In genomic region chr1:90290428-90291197, GRCm38 (mm10) we compare ENCODE assay signal across 14 mouse cellular contexts.
DNase-seq lines count a peak whose midpoint lies in the region; ATAC-seq and TF ChIP-seq lines count a peak whose summit lies in the region.
"Had no signal": no experiment of that assay in that cellular context is flagged by ENCODE, and none has a peak within 500 bp of the region (broad histone marks: within the 10 kb centered on the region; RNA-seq: fewer than 3 reads in every experiment).

No protein-coding gene starts in this region.

- WGBS in kidney, postnatal 0 days: 62% methylated on average over 7 of the region's 7 CpGs
- 70% methylated on average over 7 of the region's 7 CpGs for WGBS in limb, embryonic 10.5 days
- WGBS in midbrain, postnatal 0 days: 18% methylated on average over 7 of the region's 7 CpGs
- 58% methylated on average over 7 of the region's 7 CpGs for WGBS in kidney, embryonic 15.5 days

- TF ChIP-seq CTCF in kidney, postnatal 0 days (IDR thresholded peaks at IDR 0.05; ENCODE audit: low read depth): no peak
- no peak for TF ChIP-seq CTCF in midbrain, postnatal 0 days (IDR thresholded peaks at IDR 0.05)

- H3K27me3 ChIP-seq in erythroblast, embryonic 14.5 days (ENCODE audit: control insufficient read depth): peaks cover 25% of the 10 kb centered on the region
- no peaks in the 10 kb centered on the region for H3K27me3 ChIP-seq in kidney, postnatal 0 days (ENCODE audit: insufficient read depth, low read length)
- peaks cover 39% of the 10 kb centered on the region for H3K27me3 ChIP-seq in limb, embryonic 10.5 days (ENCODE audit: low read depth, poor library complexity, severe bottlenecking)
- no peaks in the 10 kb centered on the region for H3K27me3 ChIP-seq in midbrain, postnatal 0 days (ENCODE audit: insufficient read depth, low read length)
- H3K27me3 ChIP-seq in kidney, embryonic 15.5 days: 0 out of 2 replicates have a peak, but pooled peaks cover 3% of the 10 kb centered on the region
- H3K27me3 ChIP-seq: embryonic facial prominence, embryonic 13.5 days had no signal

- no peaks in the 10 kb centered on the region; the same call in 1 of the 2 replicates for H3K36me3 ChIP-seq in erythroblast, embryonic 14.5 days (ENCODE audit: control insufficient read depth)
- H3K36me3 ChIP-seq in kidney, postnatal 0 days (ENCODE audit: insufficient read depth, low read length): no peaks in the 10 kb centered on the region
- H3K36me3 ChIP-seq in limb, embryonic 10.5 days: no peaks in the 10 kb centered on the region
- no peaks in the 10 kb centered on the region for H3K36me3 ChIP-seq in midbrain, postnatal 0 days (ENCODE audit: insufficient read depth, low read length)
- H3K36me3 ChIP-seq in kidney, embryonic 15.5 days: no peaks in the 10 kb centered on the region
- H3K36me3 ChIP-seq: embryonic facial prominence, embryonic 13.5 days; G1E; limb, embryonic 12.5 days had no signal

- ATAC-seq in erythroblast, adult 5-6 weeks (replicated peaks; ENCODE audit: low FRiP score, poor library complexity, severe bottlenecking): no peak
- no peak for ATAC-seq in kidney, postnatal 0 days (replicated peaks; ENCODE audit: low FRiP score, low read depth)
- ATAC-seq in midbrain, postnatal 0 days (ENCODE audit: low FRiP score): peak; percentile 58; the same call in 1 of the 2 replicates
- ATAC-seq in kidney, embryonic 15.5 days (replicated peaks; ENCODE audit: low FRiP score): no peak

- no peaks in the 10 kb centered on the region for H3K9me3 ChIP-seq in erythroblast, embryonic 14.5 days (ENCODE audit: control insufficient read depth, low read length)
- no peaks in the 10 kb centered on the region for H3K9me3 ChIP-seq in kidney, postnatal 0 days (replicated peaks; ENCODE audit: low read length)
- H3K9me3 ChIP-seq in limb, embryonic 10.5 days (replicated peaks): no peaks in the 10 kb centered on the region
- H3K9me3 ChIP-seq in midbrain, postnatal 0 days (ENCODE audit: low read length): no peaks in the 10 kb centered on the region
- no peaks in the 10 kb centered on the region for H3K9me3 ChIP-seq in kidney, embryonic 15.5 days (replicated peaks)
- H3K9me3 ChIP-seq: embryonic facial prominence, embryonic 13.5 days; limb, embryonic 12.5 days had no signal

- no peak overlapping the region for H3K4me2 ChIP-seq in kidney, postnatal 0 days (ENCODE audit: low read length)
- no peak overlapping the region for H3K4me2 ChIP-seq in midbrain, postnatal 0 days (ENCODE audit: low read depth, low read length, poor library complexity, severe bottlenecking)
- H3K4me2 ChIP-seq in kidney, embryonic 15.5 days: no peak overlapping the region
- H3K4me2 ChIP-seq: embryonic facial prominence, embryonic 13.5 days; limb, embryonic 12.5 days had no signal

- no peak overlapping the region for H3K27ac ChIP-seq in kidney, postnatal 0 days
- peak overlapping the region; percentile 38 for H3K27ac ChIP-seq in limb, embryonic 10.5 days
- no peak overlapping the region; the same call in 1 of the 2 replicates for H3K27ac ChIP-seq in midbrain, postnatal 0 days (ENCODE audit: low read depth, low read length)
- no peak overlapping the region for H3K27ac ChIP-seq in kidney, embryonic 15.5 days
- H3K27ac ChIP-seq: macrophage had no signal

- H3K4me3 ChIP-seq in erythroblast, embryonic 14.5 days (replicated peaks): peak overlapping the region; percentile 59
- H3K4me3 ChIP-seq in kidney, postnatal 0 days (replicated peaks; ENCODE audit: low read depth, low read length): no peak overlapping the region
- no peak overlapping the region for H3K4me3 ChIP-seq in limb, embryonic 10.5 days
- no peak overlapping the region for H3K4me3 ChIP-seq in midbrain, postnatal 0 days (ENCODE audit: low read depth, low read length)
- no peak overlapping the region for H3K4me3 ChIP-seq in kidney, embryonic 15.5 days (replicated peaks)
- H3K4me3 ChIP-seq: embryonic facial prominence, embryonic 13.5 days; layer of hippocampus, adult 2 months; limb, embryonic 12.5 days had no signal

- peak; percentile 15 for DNase-seq in kidney, postnatal 0 days (ENCODE audit: low spot score)
- DNase-seq in kidney, adult 11 months: no peak
- DNase-seq in limb, embryonic 10.5 days (ENCODE audit: low spot score): no peak
- DNase-seq in midbrain, postnatal 0 days (ENCODE audit: low spot score): peak; percentile 77
- DNase-seq in thymus, postnatal 14 days: no peak
- DNase-seq: gastrocnemius, postnatal 10 days had no signal

- no peak overlapping the region for H3K9ac ChIP-seq in kidney, postnatal 0 days (ENCODE audit: low read depth, low read length)
- no peak overlapping the region for H3K9ac ChIP-seq in midbrain, postnatal 0 days (replicated peaks; ENCODE audit: low read length, poor library complexity, severe bottlenecking)
- no peak overlapping the region for H3K9ac ChIP-seq in kidney, embryonic 15.5 days
- H3K9ac ChIP-seq: embryonic facial prominence, embryonic 13.5 days; limb, embryonic 12.5 days had no signal

- H3K4me1 ChIP-seq in erythroblast, embryonic 14.5 days (ENCODE audit: control insufficient read depth): peaks cover 67% of the 10 kb centered on the region
- H3K4me1 ChIP-seq in kidney, postnatal 0 days (replicated peaks; ENCODE audit: insufficient read depth, low read length): peaks cover 12% of the 10 kb centered on the region; the same call in 1 of the 2 replicates
- peaks cover 40% of the 10 kb centered on the region for H3K4me1 ChIP-seq in limb, embryonic 10.5 days
- no peaks in the 10 kb centered on the region; the same call in 1 of the 2 replicates for H3K4me1 ChIP-seq in midbrain, postnatal 0 days (ENCODE audit: insufficient read depth, low read length)
- peaks cover 28% of the 10 kb centered on the region for H3K4me1 ChIP-seq in kidney, embryonic 15.5 days

Comparison
In these comparisons a context has a peak if more than half of its experiments do, and no peak if none do; other contexts are left out.
1. DNase-seq: peak in kidney, postnatal 0 days (single experiment) and midbrain, postnatal 0 days (single experiment); none in kidney, adult 11 months (single experiment), limb, embryonic 10.5 days (single experiment) and thymus, postnatal 14 days (single experiment).